Mouse (Mus musculus) bone marrow, adult 2 months (tissue): Measurements from ENCODE around the gene Hcfc1. TPM values are rescaled to one million over a fixed set of nuclear protein-coding genes. Genes with fewer than 3 reads are reported as not detected.
A peak's percentile ranks its signal among the peaks of the same experiment; 100 is the strongest.

Experiments used
- H3K27ac ChIP-seq: fragments of 200-500 bp; 2 replicates; pipeline ENCODE4 v1.5.1; 2012; ENCODE audit warnings: low read depth, mild to moderate bottlenecking, control low read depth, inconsistent platforms, low read length; ENCODE audit not compliant: control insufficient read depth, poor library complexity, insufficient read depth
- H3K4me1 ChIP-seq: fragments of 200-500 bp; 2 replicates; pipeline ENCODE4 v1.6.1; 2011; ENCODE audit warnings: low read length; ENCODE audit not compliant: control insufficient read depth, insufficient read depth
- H3K4me3 ChIP-seq: fragments of 200-500 bp; replicated peaks from 2 replicates; pipeline ENCODE3; 2011; ENCODE audit warnings: mild to moderate bottlenecking, low read depth, low read length, control low read depth; ENCODE audit not compliant: control insufficient read depth
- CTCF ChIP-seq: fragments of 200-500 bp; IDR thresholded peaks from 2 replicates; pipeline ENCODE4 v1.5.1; 2011; ENCODE audit warnings: low read length, control low read depth; ENCODE audit not compliant: control insufficient read depth, insufficient read depth
- POLR2A ChIP-seq: fragments of 200-500 bp; IDR thresholded peaks from 2 replicates; pipeline ENCODE4 v1.6.1; 2011; ENCODE audit warnings: low read depth, mild to moderate bottlenecking, control low read depth, low read length, borderline replicate concordance; ENCODE audit not compliant: control insufficient read depth
- WGBS: fragments of 180-500 bp; shearing (Covaris S2); methylation state at CpG from one replicate; pipeline ENCODE4 v1.1.7; 2018; 5-methylcytosine and 5-hydroxymethylcytosine counted together
- polyA plus RNA-seq: library from polyadenylated mRNA; stranded (reverse); fragments of >200 nt; gene quantifications from 2 replicates; pipeline ENCODE4 v1.2.4, GENCODE M21; 2011; ENCODE audit warnings: low replicate concordance; ENCODE audit not compliant: missing spikeins, insufficient read depth, insufficient read length

The Hcfc1 gene
- polyA plus RNA-seq, 1 experiment = 58.8 TPM

GRCm38 (mm10) chrX:73930402-73931062, 35.6 kb downstream of the Hcfc1 start, which contains the start of gene Renbp:
Renbp (minus strand) TSS chrX:73930850.
- no peak for TF ChIP-seq POLR2A
- no peak for TF ChIP-seq CTCF
- Histone ChIP-seq H3K4me1 (no peaks in the 10 kb centered on the region), H3K4me3 (peak within 1 kb of the TSS; percentile 51), H3K27ac (no peak within 1 kb of the TSS)
- WGBS = 27% methylated on average over 17 of the region's 17 CpGs

DNA sequence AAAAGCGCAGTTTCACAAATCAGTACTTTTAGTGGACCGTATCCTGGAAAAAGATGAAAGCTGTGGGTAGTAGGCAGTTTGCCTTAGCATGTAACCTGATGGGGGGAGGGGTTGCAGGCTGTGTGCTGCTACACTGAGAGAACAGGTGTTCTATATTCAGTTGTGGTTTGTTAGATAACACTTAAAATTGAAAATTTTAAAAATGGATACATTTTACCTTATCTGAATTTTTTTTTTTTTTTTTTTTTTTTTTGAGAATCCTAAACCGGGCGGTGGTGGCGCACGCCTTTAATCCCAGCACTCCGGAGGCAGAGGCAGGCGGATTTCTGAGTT, 43.6 kb downstream of the Hcfc1 start:
- TF ChIP-seq POLR2A (no peak), CTCF (no peak)
- no peaks in the 10 kb centered on the region; the same call in 1 of the 2 replicates for H3K4me1 ChIP-seq
- peak overlapping the region; percentile 73 for H3K4me3 ChIP-seq
- WGBS = 59% methylated on average over 8 of the region's 8 CpGs
- H3K27ac ChIP-seq = 0 out of 2 replicates have a peak overlapping the region, but pooled peaks have one; percentile 59

DNA sequence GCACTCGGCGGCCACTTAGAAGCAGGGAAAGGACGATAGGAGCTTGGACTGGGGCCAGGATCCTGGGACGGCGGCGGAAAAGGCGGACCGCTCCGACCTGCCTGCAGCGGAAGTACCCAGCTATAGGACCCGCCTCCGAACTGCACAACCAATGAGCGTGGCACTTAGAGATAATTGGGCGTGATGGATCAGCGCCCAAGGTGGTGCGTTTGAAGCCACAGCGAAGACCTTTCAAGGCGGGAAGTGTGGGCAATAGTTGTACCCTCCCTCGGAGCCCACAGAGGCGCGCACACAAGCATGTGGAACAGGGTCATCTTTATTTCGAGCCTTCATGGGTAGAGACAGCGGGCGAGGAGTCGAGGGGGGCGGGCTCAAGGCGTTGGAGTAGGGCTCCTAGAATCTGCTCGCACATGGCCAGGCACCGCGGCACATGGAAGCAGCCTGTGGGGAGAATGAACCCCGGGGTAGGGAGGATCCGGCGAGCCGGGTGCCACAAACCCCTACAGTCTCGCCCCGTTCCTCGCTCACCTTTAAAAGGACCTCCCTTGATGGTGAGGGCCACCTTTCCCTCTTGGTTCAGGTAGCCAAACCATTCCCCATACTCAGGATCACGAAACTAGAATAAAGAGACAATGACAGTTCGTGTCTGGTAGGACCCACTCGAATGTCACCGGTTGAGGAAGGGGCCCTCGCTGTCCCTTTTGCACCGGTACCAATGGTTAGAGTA, 44.2 kb downstream of the Hcfc1 start, which contains the start of the genes Arhgap4 and Naa10:
Gene Arhgap4, minus strand, starts transcription at position 48 of the 727 bp plus-strand sequence.
Gene Naa10, minus strand, starts transcription at position 122 of the 727 bp plus-strand sequence.
- H3K4me1 ChIP-seq = no peaks in the 10 kb centered on the region; the same call in 1 of the 2 replicates

DNA sequence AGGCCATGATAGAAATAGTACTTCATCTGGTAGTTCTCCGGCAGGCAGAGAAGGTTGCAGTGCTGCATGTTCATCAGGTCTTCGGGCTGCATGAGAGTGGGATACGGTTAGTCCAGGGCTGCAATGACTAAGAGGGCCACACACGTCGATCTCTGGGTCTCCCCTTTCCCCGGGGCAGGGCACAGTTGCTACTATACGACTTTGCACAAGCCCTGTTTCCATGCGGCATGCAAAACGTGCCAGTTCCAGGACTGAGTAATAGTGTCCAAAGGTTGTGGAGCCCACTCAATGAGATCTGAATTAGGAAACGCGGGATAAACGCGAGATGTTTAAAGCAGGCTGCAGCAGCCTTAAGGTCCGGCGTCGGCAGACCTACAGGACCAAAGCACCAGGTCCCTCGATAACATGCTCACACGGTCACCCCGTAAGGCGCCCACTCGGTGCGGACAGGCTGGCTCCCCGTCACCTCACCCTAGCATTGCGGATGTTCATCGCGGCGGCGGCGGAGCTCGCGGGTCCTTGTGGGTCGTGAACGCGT, 44.8 kb downstream of the Hcfc1 start:
- no peaks in the 10 kb centered on the region; the same call in 1 of the 2 replicates for H3K4me1 ChIP-seq
- no peak for TF ChIP-seq CTCF
- TF ChIP-seq POLR2A = no peak
- H3K4me3 ChIP-seq = peak overlapping the region; percentile 73
- WGBS = 11% methylated on average over 34 of the region's 34 CpGs
- H3K27ac ChIP-seq = peak overlapping the region; percentile 68

More for the DNA sequence above, 44.2 kb downstream of the Hcfc1 start, which contains the start of the genes Arhgap4 and Naa10:
- TF ChIP-seq CTCF (no peak), POLR2A (no peak)
- Histone ChIP-seq H3K27ac (peak within 1 kb of the TSS; percentile 68), H3K4me3 (peak within 1 kb of the TSS; percentile 73)
- WGBS = 15% methylated on average over 43 of the region's 43 CpGs

DNA sequence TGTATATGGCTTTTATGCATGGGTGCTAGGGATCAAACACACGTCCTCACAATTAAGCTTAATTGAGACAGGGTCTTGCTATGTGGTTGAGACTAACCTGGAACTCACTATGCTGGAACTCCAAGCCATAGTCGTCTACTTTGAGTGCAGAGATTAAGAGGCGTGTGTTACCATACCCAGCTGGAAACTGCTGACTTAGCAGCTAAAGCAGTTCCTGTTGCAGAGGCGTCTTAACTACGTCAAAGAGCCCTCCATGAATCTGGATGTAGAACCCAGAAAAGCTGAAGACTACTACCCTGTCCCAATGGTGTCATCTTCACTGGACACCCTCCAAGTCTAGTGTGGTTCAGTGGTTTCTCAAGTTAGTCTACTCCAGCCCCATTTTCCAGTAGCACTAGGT, 47.5 kb downstream of the Hcfc1 start:
- TF ChIP-seq CTCF (no peak), POLR2A (no peak)
- 72% methylated on average over 5 of the region's 5 CpGs for WGBS
- Histone ChIP-seq H3K4me1 (no peaks in the 10 kb centered on the region; the same call in 1 of the 2 replicates), H3K4me3 (no peak overlapping the region), H3K27ac (no peak overlapping the region)

DNA sequence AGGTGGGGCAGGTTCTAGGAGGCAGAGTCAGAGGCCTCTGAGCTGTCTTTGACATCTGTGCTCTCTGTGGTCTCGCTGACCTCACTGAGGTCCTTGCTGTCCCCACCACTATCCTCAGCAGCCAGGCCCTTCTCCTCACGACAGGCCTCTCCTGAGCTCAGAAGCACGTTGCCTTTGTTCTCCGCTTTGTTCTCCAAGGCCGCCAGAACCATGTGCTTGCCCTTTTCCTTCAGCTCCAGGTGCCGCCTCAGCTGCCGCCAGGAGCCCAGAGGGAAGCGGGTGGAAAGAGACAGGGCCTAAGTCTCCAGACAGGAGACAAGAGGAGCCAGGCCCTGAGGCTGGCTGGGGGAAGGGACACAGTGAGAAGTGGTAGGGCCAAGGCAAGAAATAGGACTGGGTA, 49.2 kb downstream of the Hcfc1 start:
- 88% methylated on average over 8 of the region's 8 CpGs for whole genome bisulfite sequencing
- TF ChIP-seq CTCF (no peak), POLR2A (no peak)
- Histone ChIP-seq H3K27ac (no peak overlapping the region), H3K4me3 (no peak overlapping the region), H3K4me1 (no peaks in the 10 kb centered on the region; the same call in 1 of the 2 replicates)

DNA sequence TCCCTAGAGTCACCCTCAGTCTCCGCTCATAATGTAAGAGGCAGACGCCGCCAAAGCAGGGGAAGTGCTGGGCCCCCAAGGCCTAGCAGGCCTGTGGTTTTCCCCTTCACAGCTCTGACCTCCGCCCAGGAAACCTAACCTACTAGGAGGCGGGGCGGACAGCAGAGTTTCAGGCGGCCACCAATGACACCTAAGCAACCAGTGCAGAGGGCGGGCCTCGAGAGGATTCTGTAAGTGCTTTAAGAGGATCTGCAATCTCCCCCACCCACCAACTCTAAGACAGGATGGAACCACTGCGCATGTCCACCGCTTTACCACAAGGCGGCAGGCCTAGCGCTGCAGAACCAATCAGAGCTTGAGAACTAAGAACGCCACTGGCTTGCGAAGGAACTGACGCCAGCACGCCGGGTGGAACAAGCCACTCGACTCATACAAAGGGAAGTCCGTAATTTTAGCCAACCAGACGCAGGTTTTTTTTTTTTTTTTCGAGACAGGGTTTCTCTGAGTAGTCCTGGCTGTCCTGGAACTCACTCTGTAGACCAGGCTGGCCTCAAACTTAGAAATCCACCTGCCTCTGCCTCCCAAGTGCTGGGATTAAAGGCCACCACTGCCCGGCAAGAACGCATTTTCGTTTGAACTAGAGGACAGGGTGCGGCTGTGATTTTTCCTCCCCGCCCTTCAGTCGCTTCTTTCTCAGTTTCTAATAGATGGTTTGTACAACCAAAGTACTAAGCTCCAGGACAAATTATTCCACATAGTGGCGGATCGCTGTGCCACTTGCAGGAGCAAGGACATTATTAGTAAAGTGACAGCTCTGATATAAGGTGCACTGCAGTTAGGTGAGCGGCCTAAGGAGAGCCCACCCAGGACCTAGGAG, 51.1 kb downstream of the Hcfc1 start:
- 21% methylated on average over 31 of the region's 31 CpGs for WGBS

GRCm38 (mm10) chrX:73911588-73911987, 54.6 kb downstream of the Hcfc1 start:
- TF ChIP-seq CTCF = no peak
- no peak for TF ChIP-seq POLR2A
- Histone ChIP-seq H3K27ac (peak overlapping the region; percentile 97), H3K4me3 (peak overlapping the region; percentile 57), H3K4me1 (no peaks in the 10 kb centered on the region; the same call in 1 of the 2 replicates)
- 16% methylated on average over 2 of the region's 2 CpGs for WGBS

More for the DNA sequence above, 51.1 kb downstream of the Hcfc1 start:
- peak; percentile 22; the same call in 1 of the 2 replicates for TF ChIP-seq CTCF
- TF ChIP-seq POLR2A = peak; percentile 78; the same call in 1 of the 2 replicates
- Histone ChIP-seq H3K4me1 (no peaks in the 10 kb centered on the region; the same call in 1 of the 2 replicates), H3K27ac (peak overlapping the region; percentile 75), H3K4me3 (peak overlapping the region; percentile 23)
